Mouse (Mus musculus) cortical plate, adult 2 months (tissue): ENCODE measurements around the gene Sertad3. TPM values are rescaled to one million over a fixed set of nuclear protein-coding genes. Genes with fewer than 3 reads are reported as not detected.

Experiments
- H3K27ac ChIP-seq: fragments of 200-500 bp; 2 replicates; pipeline ENCODE4 v1.5.1; 2012; ENCODE audit warnings: low read length, control low read depth, inconsistent platforms; ENCODE audit not compliant: insufficient read depth
- H3K4me1 ChIP-seq: fragments of 200-500 bp; 2 replicates; pipeline ENCODE4 v1.6.1; 2011; ENCODE audit warnings: low read length; ENCODE audit not compliant: control insufficient read depth, insufficient read depth
- H3K4me3 ChIP-seq: fragments of 200-500 bp; 2 replicates; pipeline ENCODE4 v1.5.1; 2011; ENCODE audit warnings: mild to moderate bottlenecking, low read length, control low read depth; ENCODE audit not compliant: insufficient read depth
- CTCF ChIP-seq: fragments of 200-500 bp; IDR thresholded peaks from 2 replicates; pipeline ENCODE4 v1.5.1; 2011; ENCODE audit warnings: mild to moderate bottlenecking, control low read depth, low read length; ENCODE audit not compliant: insufficient read depth; ENCODE audit errors: extremely low read depth
- POLR2A ChIP-seq: fragments of 200-500 bp; IDR thresholded peaks from 2 replicates; pipeline ENCODE4 v1.6.1; 2011; ENCODE audit warnings: mild to moderate bottlenecking, low read length, control low read depth; ENCODE audit not compliant: insufficient read depth; ENCODE audit errors: extremely low read depth
- polyA plus RNA-seq: library from polyadenylated mRNA; depleted of rRNA; stranded (reverse); fragments of >200 nt; gene quantifications from 2 replicates; pipeline ENCODE4 v1.2.3, GENCODE M21; 2012

Gene Sertad3
- polyA plus RNA-seq, 1 experiment, result 3.8 TPM

DNA sequence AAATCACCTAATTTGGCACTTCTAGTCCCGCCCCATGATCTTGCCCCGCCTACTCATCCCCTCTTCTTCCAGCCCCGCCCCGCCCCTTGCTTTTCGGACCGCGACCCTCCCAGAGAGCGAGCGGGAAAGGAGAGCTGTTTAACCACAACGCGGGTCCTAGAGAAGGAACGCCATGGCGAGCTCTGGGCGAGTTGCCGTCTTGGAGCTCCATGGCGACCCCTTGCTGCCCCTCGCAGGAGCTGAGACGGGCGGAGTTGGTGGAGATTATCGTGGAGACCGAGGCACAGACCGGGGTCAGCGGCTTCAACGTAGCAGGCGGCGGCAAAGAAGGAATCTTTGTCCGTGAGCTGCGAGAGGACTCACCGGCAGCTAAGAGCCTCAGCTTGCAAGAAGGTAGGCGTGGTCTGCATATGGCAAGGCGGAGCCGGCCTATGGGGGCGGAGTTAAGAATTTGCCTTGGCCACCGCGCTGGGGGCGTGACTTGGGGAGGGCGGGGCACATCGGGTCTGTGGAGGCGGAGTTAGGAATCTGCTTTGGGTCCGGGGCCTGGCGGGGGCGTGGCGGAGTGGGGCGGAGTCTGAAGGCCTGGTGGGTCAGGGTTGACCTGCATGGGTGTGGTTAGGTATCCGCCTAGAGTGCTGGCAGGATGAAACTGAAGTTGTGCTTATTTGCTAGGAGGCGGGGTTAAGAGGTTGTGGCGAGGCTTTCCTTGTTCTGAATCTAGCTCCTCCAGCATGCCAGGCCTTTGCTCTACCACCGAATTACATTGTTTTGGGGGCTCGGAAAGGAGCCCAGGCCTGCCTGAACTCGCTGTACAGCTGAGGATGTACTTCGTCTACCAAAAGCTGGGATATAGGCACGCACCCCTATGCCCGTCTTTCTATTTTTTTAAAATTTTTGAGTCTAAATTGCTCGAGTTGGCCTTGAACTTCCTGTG lies 34.4 kb downstream of the Sertad3 start:
- peak overlapping the region; percentile 57 for H3K4me3 ChIP-seq
- TF ChIP-seq POLR2A (peak; percentile 78), CTCF (no peak)
- H3K4me1 ChIP-seq, result no peaks in the 10 kb centered on the region
- H3K27ac ChIP-seq, result no peak overlapping the region; the same call in 1 of the 2 replicates

DNA sequence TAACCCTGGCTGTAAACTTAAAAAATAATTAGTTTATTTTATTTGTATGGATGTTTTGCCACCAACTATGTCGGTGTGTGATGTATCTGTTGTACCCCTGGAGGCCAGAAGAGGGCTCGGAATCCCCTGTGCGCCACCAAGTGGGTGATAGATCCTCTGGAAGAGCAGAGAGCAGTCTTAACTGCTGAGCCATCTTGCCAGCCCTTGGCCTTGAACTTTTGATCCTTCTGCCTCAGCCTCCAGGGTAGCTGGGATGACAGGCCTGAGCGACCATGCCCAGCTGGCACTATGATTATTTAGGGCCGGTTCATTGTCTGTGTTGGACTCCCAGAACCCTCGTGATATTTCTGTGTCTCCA lies 35.1 kb downstream of the Sertad3 start:
- no peaks in the 10 kb centered on the region for H3K4me1 ChIP-seq
- no peak overlapping the region for H3K27ac ChIP-seq
- TF ChIP-seq POLR2A (no peak), CTCF (peak; percentile 60)
- peak overlapping the region; percentile 57; the same call in 1 of the 2 replicates for H3K4me3 ChIP-seq

DNA sequence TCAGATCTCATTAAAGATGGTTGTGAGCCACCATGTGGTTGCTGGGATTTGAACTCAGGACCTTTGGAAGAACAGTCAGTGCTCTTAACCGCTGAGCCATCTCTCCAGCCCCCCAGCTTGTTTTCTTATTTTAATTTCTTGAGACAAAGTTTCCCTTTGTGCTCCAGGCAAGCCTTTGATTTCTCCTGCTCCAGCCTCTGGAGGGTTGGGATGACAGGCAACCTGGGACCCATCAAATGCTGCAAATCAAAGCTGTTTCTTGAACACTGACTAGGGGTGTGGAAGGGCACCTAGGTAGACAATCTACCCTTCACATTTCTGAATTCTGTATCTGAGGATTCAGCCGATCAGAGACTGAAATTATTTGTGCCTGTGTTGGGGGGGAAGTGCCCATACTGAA lies 37.2 kb downstream of the Sertad3 start:
- H3K4me1 ChIP-seq, result no peaks in the 10 kb centered on the region
- no peak overlapping the region for H3K27ac ChIP-seq
- no peak overlapping the region for H3K4me3 ChIP-seq
- TF ChIP-seq CTCF, result no peak
- TF ChIP-seq POLR2A, result no peak

GRCm38 (mm10) chr7:27514961-27515360 lies 41.4 kb downstream of the Sertad3 start:
- Histone ChIP-seq H3K4me1 (no peaks in the 10 kb centered on the region), H3K27ac (no peak overlapping the region), H3K4me3 (no peak overlapping the region)
- no peak for TF ChIP-seq CTCF
- no peak for TF ChIP-seq POLR2A

DNA sequence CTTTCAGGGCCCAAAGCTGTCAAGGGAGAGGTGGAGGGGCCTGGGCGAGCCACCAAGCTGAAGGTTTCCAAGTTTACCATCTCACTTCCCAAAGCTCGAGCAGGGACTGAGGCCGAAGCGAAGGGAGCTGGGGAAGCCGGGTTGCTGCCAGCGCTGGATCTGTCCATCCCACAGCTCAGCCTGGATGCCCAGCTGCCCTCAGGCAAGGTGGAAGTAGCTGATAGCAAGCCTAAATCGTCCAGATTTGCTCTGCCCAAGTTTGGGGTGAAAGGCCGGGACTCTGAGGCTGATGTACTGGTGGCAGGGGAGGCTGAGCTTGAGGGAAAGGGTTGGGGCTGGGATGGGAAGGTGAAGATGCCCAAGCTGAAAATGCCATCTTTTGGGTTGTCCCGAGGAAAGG lies 44.7 kb downstream of the Sertad3 start:
- Histone ChIP-seq H3K27ac (no peak overlapping the region), H3K4me3 (no peak overlapping the region), H3K4me1 (0 out of 2 replicates have a peak, but pooled peaks cover 1% of the 10 kb centered on the region)
- TF ChIP-seq POLR2A (no peak), CTCF (no peak)

GRCm38 (mm10) chr7:27520104-27520503 lies 46.5 kb downstream of the Sertad3 start:
- Histone ChIP-seq H3K4me1 (0 out of 2 replicates have a peak, but pooled peaks cover 1% of the 10 kb centered on the region), H3K4me3 (no peak overlapping the region), H3K27ac (no peak overlapping the region)
- TF ChIP-seq POLR2A, result no peak
- no peak for TF ChIP-seq CTCF

GRCm38 (mm10) chr7:27520599-27520998 lies 47.0 kb downstream of the Sertad3 start:
- H3K4me1 ChIP-seq, result 0 out of 2 replicates have a peak, but pooled peaks cover 1% of the 10 kb centered on the region
- H3K4me3 ChIP-seq, result no peak overlapping the region
- H3K27ac ChIP-seq, result no peak overlapping the region
- TF ChIP-seq POLR2A (no peak), CTCF (no peak)

- no peak for TF ChIP-seq POLR2A
- TF ChIP-seq CTCF, result no peak
- 0 out of 2 replicates have a peak, but pooled peaks cover 1% of the 10 kb centered on the region for H3K4me1 ChIP-seq
- H3K4me3 ChIP-seq, result no peak within 1 kb of the TSS
- H3K27ac ChIP-seq, result no peak within 1 kb of the TSS
Observed at GRCm38 (mm10) chr7:27522967-27523366, 49.4 kb downstream of the Sertad3 start, which contains the start of gene Hipk4. Gene Hipk4, plus strand, starts transcription at chr7:27523267.

- 0 out of 2 replicates have a peak, but pooled peaks cover 1% of the 10 kb centered on the region for H3K4me1 ChIP-seq
- TF ChIP-seq CTCF (no peak), POLR2A (no peak)
- H3K4me3 ChIP-seq, result no peak overlapping the region
- no peak overlapping the region for H3K27ac ChIP-seq
Observed at GRCm38 (mm10) chr7:27523805-27524204, 50.2 kb downstream of the Sertad3 start.
